Mouse (Mus musculus): ENCODE results near the gene Cmbl. TPM values are rescaled to one million over a fixed set of nuclear protein-coding genes. Genes with fewer than 3 reads are reported as not detected.

Gene Cmbl
- polyA plus RNA-seq, 1 experiment from 2014 or later: 3.1 TPM

- WGBS: 92% methylated on average over 2 of the region's 2 CpGs
- ATAC-seq (ENCODE audit: low read depth): no peak
- Histone ChIP-seq H3K4me3 (no peak overlapping the region), H3K36me3 (0 out of 2 replicates have a peak, but pooled peaks cover under 1% of the 10 kb centered on the region), H3K27ac (replicated peaks) (no peak overlapping the region), H3K27me3 (no peaks in the 10 kb centered on the region), H3K9me3 (no peaks in the 10 kb centered on the region; the same call in 1 of the 2 replicates), H3K4me2 (peak overlapping the region; percentile 61), H3K4me1 (replicated peaks) (peaks cover 46% of the 10 kb centered on the region), H3K9ac (no peak overlapping the region)
These were observed 32.7 kb upstream of the Cmbl start for GRCm38 (mm10) chr15:31532331-31533021.

- Histone ChIP-seq H3K4me3 (no peak overlapping the region), H3K9ac (no peak overlapping the region), H3K4me2 (no peak overlapping the region), H3K27me3 (no peaks in the 10 kb centered on the region), H3K27ac (replicated peaks) (no peak overlapping the region), H3K9me3 (no peaks in the 10 kb centered on the region), H3K4me1 (replicated peaks) (peaks cover 42% of the 10 kb centered on the region), H3K36me3 (no peaks in the 10 kb centered on the region)
- no peak for ATAC-seq (ENCODE audit: low read depth)
- WGBS: 55% methylated on average over 2 of the region's 2 CpGs
These were observed 31.7 kb upstream of the Cmbl start for GRCm38 (mm10) chr15:31533529-31533928.

GRCm38 (mm10) chr15:31534421-31535258 lies 30.5 kb upstream of the Cmbl start:
- no peak overlapping the region for H3K4me2 ChIP-seq
- peak overlapping the region; percentile 54 for H3K27ac ChIP-seq (replicated peaks)
- no peaks in the 10 kb centered on the region for H3K27me3 ChIP-seq
- peaks cover 31% of the 10 kb centered on the region for H3K4me1 ChIP-seq (replicated peaks)
- H3K36me3 ChIP-seq: no peaks in the 10 kb centered on the region
- no peak overlapping the region for H3K9ac ChIP-seq
- H3K4me3 ChIP-seq: no peak overlapping the region
- ATAC-seq (ENCODE audit: low read depth): no peak
- H3K9me3 ChIP-seq: no peaks in the 10 kb centered on the region
- WGBS: 76% methylated on average over 7 of the region's 7 CpGs

GRCm38 (mm10) chr15:31535259-31535855 lies 29.8 kb upstream of the Cmbl start:
- Histone ChIP-seq H3K9me3 (no peaks in the 10 kb centered on the region), H3K9ac (no peak overlapping the region), H3K4me2 (0 out of 2 replicates have a peak overlapping the region, but pooled peaks have one; percentile 18), H3K4me1 (replicated peaks) (peaks cover 28% of the 10 kb centered on the region), H3K27me3 (no peaks in the 10 kb centered on the region), H3K36me3 (no peaks in the 10 kb centered on the region), H3K4me3 (no peak overlapping the region), H3K27ac (replicated peaks) (peak overlapping the region; percentile 54)
- ATAC-seq (ENCODE audit: low read depth): no peak
- WGBS: 16% methylated on average over 8 of the region's 8 CpGs

GRCm38 (mm10) chr15:31536051-31536737 lies 29.0 kb upstream of the Cmbl start:
- ATAC-seq (ENCODE audit: low read depth): peak; percentile 76
- peak overlapping the region; percentile 54 for H3K27ac ChIP-seq (replicated peaks)
- no peak overlapping the region for H3K4me3 ChIP-seq
- peaks cover 36% of the 10 kb centered on the region for H3K4me1 ChIP-seq (replicated peaks)
- peak overlapping the region; percentile 18 for H3K4me2 ChIP-seq
- no peaks in the 10 kb centered on the region for H3K36me3 ChIP-seq
- H3K9ac ChIP-seq: no peak overlapping the region
- 4% methylated on average over 7 of the region's 7 CpGs for WGBS
- H3K27me3 ChIP-seq: no peaks in the 10 kb centered on the region
- H3K9me3 ChIP-seq: no peaks in the 10 kb centered on the region

- H3K27ac ChIP-seq (replicated peaks): no peak overlapping the region
These were observed 27.5 kb upstream of the Cmbl start for GRCm38 (mm10) chr15:31537706-31538105.

GRCm38 (mm10) chr15:31538346-31538745 lies 26.8 kb upstream of the Cmbl start:
- no peak for ATAC-seq (ENCODE audit: low read depth)
- no peak overlapping the region for H3K9ac ChIP-seq
- H3K4me1 ChIP-seq (replicated peaks): peaks cover 50% of the 10 kb centered on the region
- no peak overlapping the region for H3K4me3 ChIP-seq
- H3K4me2 ChIP-seq: no peak overlapping the region
- H3K27me3 ChIP-seq: no peaks in the 10 kb centered on the region
- no peak overlapping the region for H3K27ac ChIP-seq (replicated peaks)
- H3K36me3 ChIP-seq: no peaks in the 10 kb centered on the region
- WGBS: 79% methylated on average over 3 of the region's 3 CpGs
- no peaks in the 10 kb centered on the region for H3K9me3 ChIP-seq

More at GRCm38 (mm10) chr15:31537706-31538105, 27.5 kb upstream of the Cmbl start:
- Histone ChIP-seq H3K36me3 (no peaks in the 10 kb centered on the region), H3K9me3 (no peaks in the 10 kb centered on the region), H3K4me3 (no peak overlapping the region), H3K4me2 (no peak overlapping the region), H3K4me1 (replicated peaks) (peaks cover 44% of the 10 kb centered on the region), H3K27me3 (no peaks in the 10 kb centered on the region), H3K9ac (no peak overlapping the region)
- WGBS: 93% methylated on average over 2 of the region's 2 CpGs
- no peak for ATAC-seq (ENCODE audit: low read depth)

- Histone ChIP-seq H3K9ac (no peak overlapping the region), H3K4me3 (no peak overlapping the region), H3K4me1 (replicated peaks) (peaks cover 48% of the 10 kb centered on the region), H3K9me3 (no peaks in the 10 kb centered on the region), H3K27me3 (no peaks in the 10 kb centered on the region), H3K4me2 (no peak overlapping the region), H3K36me3 (no peaks in the 10 kb centered on the region), H3K27ac (replicated peaks) (no peak overlapping the region)
- WGBS: 73% methylated on average over 9 of the region's 9 CpGs
- ATAC-seq (ENCODE audit: low read depth): no peak
These were observed 25.3 kb upstream of the Cmbl start for GRCm38 (mm10) chr15:31539643-31540512.

GRCm38 (mm10) chr15:31540513-31540802 lies 24.7 kb upstream of the Cmbl start:
- H3K4me2 ChIP-seq: no peak overlapping the region

GRCm38 (mm10) chr15:31542013-31542958 lies 22.9 kb upstream of the Cmbl start:
- H3K9me3 ChIP-seq: no peaks in the 10 kb centered on the region
- H3K4me3 ChIP-seq: no peak overlapping the region
- peaks cover 29% of the 10 kb centered on the region for H3K4me1 ChIP-seq (replicated peaks)
- 5% methylated on average over 10 of the region's 10 CpGs for WGBS
- H3K4me2 ChIP-seq: peak overlapping the region; percentile 21
- H3K9ac ChIP-seq: no peak overlapping the region
- no peaks in the 10 kb centered on the region for H3K36me3 ChIP-seq
- H3K27ac ChIP-seq (replicated peaks): peak overlapping the region; percentile 59
- ATAC-seq (ENCODE audit: low read depth): peak; percentile 41; the same call in 1 of the 2 replicates
- no peaks in the 10 kb centered on the region for H3K27me3 ChIP-seq

More at GRCm38 (mm10) chr15:31540513-31540802, 24.7 kb upstream of the Cmbl start:
- Histone ChIP-seq H3K27me3 (no peaks in the 10 kb centered on the region), H3K4me1 (replicated peaks) (peaks cover 43% of the 10 kb centered on the region), H3K27ac (replicated peaks) (no peak overlapping the region), H3K9ac (no peak overlapping the region), H3K36me3 (no peaks in the 10 kb centered on the region), H3K4me3 (no peak overlapping the region), H3K9me3 (no peaks in the 10 kb centered on the region)
- WGBS: 60% methylated on average over 1 of the region's 1 CpGs
- ATAC-seq (ENCODE audit: low read depth): no peak

Measured in neural tube, embryonic 13.5 days (tissue).